Mouse (Mus musculus): Measurements from ENCODE around the gene Prdm16.

DNA sequence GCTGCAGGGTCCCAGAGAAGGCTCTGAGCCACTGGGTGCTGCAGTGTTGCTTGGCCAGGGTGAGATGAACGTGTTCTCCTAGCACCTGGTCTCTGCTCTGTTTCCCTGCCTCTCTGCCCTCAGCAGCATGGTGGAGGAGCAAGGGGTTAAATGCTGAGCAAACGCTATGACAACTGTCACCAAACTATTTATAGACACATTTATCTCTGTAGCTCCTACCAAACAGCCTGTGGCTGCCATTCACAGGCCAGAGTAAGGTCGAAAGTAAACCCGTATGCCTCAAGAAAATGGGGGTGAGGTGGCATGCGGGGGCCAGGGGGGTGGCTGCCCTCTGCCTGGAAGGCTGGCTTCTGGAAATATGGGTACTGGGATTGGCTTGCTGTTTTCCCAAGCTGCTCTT lies 94.1 kb downstream of the Prdm16 start:
- no peak for TF ChIP-seq KAT2A (IDR thresholded peaks at IDR 0.05; ENCODE audit: insufficient replicate concordance, low read length)
- TF ChIP-seq SMC3 (IDR thresholded peaks at IDR 0.05; ENCODE audit: low read depth, low read length): no peak
- TF ChIP-seq UBTF (IDR thresholded peaks at IDR 0.05; ENCODE audit: low read depth, low read length): no peak
- no peak for TF ChIP-seq SIN3A (IDR thresholded peaks at IDR 0.05; ENCODE audit: low read length)
- TF ChIP-seq CTCF (conservative IDR thresholded peaks at IDR 0.05 in 1 of 2, IDR thresholded peaks at IDR 0.05 in 1 of 2; ENCODE audit: low read depth in 2 of 2, low read length in 2 of 2): no peak
- TF ChIP-seq E2F4 (IDR thresholded peaks at IDR 0.05; ENCODE audit: insufficient replicate concordance, low read depth, low read length): no peak
- TF ChIP-seq RCOR1 (conservative IDR thresholded peaks at IDR 0.05; ENCODE audit: low read depth, low read length): no peak
- no peak for TF ChIP-seq USF1 (IDR thresholded peaks at IDR 0.05; ENCODE audit: low read depth, low read length)
- no peak for TF ChIP-seq ZC3H11A (IDR thresholded peaks at IDR 0.05; ENCODE audit: low read depth, low read length)
- no peak for TF ChIP-seq TCF12 (IDR thresholded peaks at IDR 0.05; ENCODE audit: low read depth, low read length)
- TF ChIP-seq POLR2A (IDR thresholded peaks at IDR 0.05; ENCODE audit: low read depth, low read length): no peak
